Mouse (Mus musculus): ENCODE results near the gene Gm42372. TPM values are rescaled to one million over a fixed set of nuclear protein-coding genes. Genes with fewer than 3 reads are reported as not detected.

Gene Gm42372
- total RNA-seq, 2 experiments from 2014 or later, result 0.53 TPM; not detected in 1

- ATAC-seq (replicated peaks; ENCODE audit: low FRiP score, poor library complexity, severe bottlenecking), result peak; percentile 69
Observed at GRCm38 (mm10) chr7:17026710-17027587, 44.1 kb downstream of the Gm42372 start.

DNA sequence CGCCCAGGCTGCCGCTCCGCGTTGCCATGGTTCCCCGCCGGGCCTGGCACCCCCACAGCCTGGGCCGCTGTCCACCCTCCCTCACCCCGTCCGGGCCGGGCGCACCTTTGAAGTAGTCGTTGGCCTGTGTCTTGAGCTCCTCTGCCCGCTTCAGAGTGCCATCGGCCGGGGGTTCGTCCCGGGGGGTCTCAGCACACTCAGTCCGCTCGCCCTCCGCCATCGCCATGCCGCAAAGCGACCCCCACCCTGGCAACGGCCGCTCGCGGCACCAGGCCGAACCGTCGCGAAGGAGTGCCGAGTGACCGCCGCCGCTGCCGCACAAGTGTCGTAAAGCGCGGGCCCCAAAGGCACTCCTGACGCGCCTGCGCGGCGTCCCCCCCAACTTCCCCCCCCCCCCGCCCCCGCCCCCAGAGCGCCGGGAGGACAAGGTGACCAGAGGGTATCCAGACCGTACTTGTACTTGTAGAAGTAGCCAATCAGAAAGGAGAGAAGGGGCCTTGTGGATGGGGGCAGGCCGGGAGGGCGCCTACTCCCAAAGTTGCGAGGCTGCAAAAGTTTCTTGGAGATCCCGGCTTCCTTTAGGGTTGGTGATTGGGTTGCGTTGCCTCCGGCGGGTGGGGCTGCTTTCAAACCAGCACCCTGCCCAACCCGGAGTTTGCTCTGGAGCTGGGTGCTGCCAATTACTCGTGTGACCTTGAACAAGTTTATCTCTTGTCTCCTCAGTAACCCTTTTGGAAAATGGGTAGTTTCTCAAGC lies 44.9 kb downstream of the Gm42372 start, which contains the start of gene Ppp5c:
TSS of gene Ppp5c (minus strand) at position 337 of the 756 bp plus-strand sequence.
- peak; percentile 77 for ATAC-seq (replicated peaks; ENCODE audit: low FRiP score, poor library complexity, severe bottlenecking)

DNA sequence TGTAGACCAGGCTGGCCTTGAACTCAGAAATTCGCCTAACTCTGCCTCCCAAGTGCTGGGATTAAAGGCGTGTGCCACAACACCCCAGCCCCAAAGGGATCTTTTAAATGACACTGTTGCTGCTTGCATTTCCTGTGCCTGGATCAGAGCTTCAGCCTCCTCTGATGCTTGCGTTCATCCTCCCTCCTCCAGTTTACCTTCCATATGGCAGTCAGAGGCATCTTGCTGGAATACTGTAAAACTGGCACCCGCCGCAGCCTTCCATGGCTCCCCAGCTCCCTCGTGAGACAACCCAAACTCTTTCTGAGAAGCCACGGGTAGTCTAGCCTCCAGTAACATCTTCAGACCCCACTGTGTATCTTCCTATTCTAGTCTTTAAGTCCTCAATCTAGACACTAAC lies 46.0 kb downstream of the Gm42372 start:
- ATAC-seq (replicated peaks; ENCODE audit: low FRiP score, poor library complexity, severe bottlenecking), result no peak

DNA sequence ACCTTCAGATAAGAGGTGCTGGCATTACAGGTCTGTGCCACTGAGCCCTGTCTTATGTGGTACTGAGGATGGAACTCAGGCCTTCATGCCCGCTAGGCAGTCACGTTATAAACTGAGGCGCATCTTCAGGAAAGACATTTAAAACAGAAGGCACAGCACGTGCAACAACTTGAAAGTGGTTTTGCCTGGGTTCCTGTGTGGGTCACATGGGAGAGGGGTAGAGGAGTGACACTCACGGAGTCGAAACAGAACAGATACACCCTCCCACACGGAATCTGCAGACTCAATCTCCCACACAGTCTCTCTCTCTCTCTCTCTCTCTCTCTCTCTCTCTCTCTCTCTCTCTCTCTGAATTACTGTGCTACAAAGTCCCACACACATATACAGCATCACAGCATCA lies 47.4 kb downstream of the Gm42372 start:
- ATAC-seq (replicated peaks; ENCODE audit: low FRiP score, poor library complexity, severe bottlenecking), result no peak

Other genes with a start within 250 kb of the Gm42372 start
- 74.2 and 106 TPM in 2 replicates for gene Ap2s1, start 244.7 kb upstream of the Gm42372 start, total RNA-seq (2015; ENCODE audit: low replicate concordance)
- gene Ap2s1, start 244.7 kb upstream of the Gm42372 start, total RNA-seq (2017; ENCODE audit: low replicate concordance), result 27.9 and 47.0 TPM in 2 replicates
- gene Slc1a5, start 201.7 kb upstream of the Gm42372 start, total RNA-seq (2015; ENCODE audit: low replicate concordance), result 596 and 609 TPM in 2 replicates
- 412 and 455 TPM in 2 replicates for gene Slc1a5, start 201.7 kb upstream of the Gm42372 start, total RNA-seq (2017; ENCODE audit: low replicate concordance)
- 75.0 and 87.2 TPM in 2 replicates for gene Strn4, start 167.2 kb upstream of the Gm42372 start, total RNA-seq (2015; ENCODE audit: low replicate concordance)
- 76.9 and 128 TPM in 2 replicates for gene Strn4, start 167.2 kb upstream of the Gm42372 start, total RNA-seq (2017; ENCODE audit: low replicate concordance)
- 6.5 and 7.5 TPM in 2 replicates for gene Fkrp, start 166.4 kb upstream of the Gm42372 start, total RNA-seq (2015; ENCODE audit: low replicate concordance)
- gene Fkrp, start 166.4 kb upstream of the Gm42372 start, total RNA-seq (2017; ENCODE audit: low replicate concordance), result 4.9 and 19.6 TPM in 2 replicates
- 8.3 and 18.4 TPM in 2 replicates for gene Prkd2, start 140.2 kb upstream of the Gm42372 start, total RNA-seq (2015; ENCODE audit: low replicate concordance)
- 3.8 and 4.9 TPM in 2 replicates for gene Prkd2, start 140.2 kb upstream of the Gm42372 start, total RNA-seq (2017; ENCODE audit: low replicate concordance)
- gene Dact3, start 107.8 kb upstream of the Gm42372 start, total RNA-seq (2015; ENCODE audit: low replicate concordance), result not detected in 2 replicates
- gene Dact3, start 107.8 kb upstream of the Gm42372 start, total RNA-seq (2017; ENCODE audit: low replicate concordance), result not detected in 2 replicates
- gene Gng8, start 91.3 kb upstream of the Gm42372 start, total RNA-seq (2015; ENCODE audit: low replicate concordance), result not detected in 2 replicates
- gene Gng8, start 91.3 kb upstream of the Gm42372 start, total RNA-seq (2017; ENCODE audit: low replicate concordance), result not detected in 2 replicates
- 0.36 and 6.7 TPM in 2 replicates for gene Ptgir, start 76.6 kb upstream of the Gm42372 start, total RNA-seq (2015; ENCODE audit: low replicate concordance)
- gene Ptgir, start 76.6 kb upstream of the Gm42372 start, total RNA-seq (2017; ENCODE audit: low replicate concordance), result 1.9 and 2.0 TPM in 2 replicates
- gene Calm3, start 59.0 kb upstream of the Gm42372 start, total RNA-seq (2015; ENCODE audit: low replicate concordance), result 131 and 141 TPM in 2 replicates
- 258 and 325 TPM in 2 replicates for gene Calm3, start 59.0 kb upstream of the Gm42372 start, total RNA-seq (2017; ENCODE audit: low replicate concordance)
- not detected in 2 replicates for gene Pnmal2, start 38.4 kb upstream of the Gm42372 start, total RNA-seq (2015; ENCODE audit: low replicate concordance)
- not detected in 2 replicates for gene Pnmal2, start 38.4 kb upstream of the Gm42372 start, total RNA-seq (2017; ENCODE audit: low replicate concordance)
- not detected in 2 replicates for gene Pnmal1, start 23.4 kb upstream of the Gm42372 start, total RNA-seq (2015; ENCODE audit: low replicate concordance)
- not detected in 2 replicates for gene Pnmal1, start 23.4 kb upstream of the Gm42372 start, total RNA-seq (2017; ENCODE audit: low replicate concordance)
- not detected in 2 replicates for gene Ccdc8, start 9.6 kb downstream of the Gm42372 start, total RNA-seq (2015; ENCODE audit: low replicate concordance)
- not detected in 2 replicates for gene Ccdc8, start 9.6 kb downstream of the Gm42372 start, total RNA-seq (2017; ENCODE audit: low replicate concordance)
- gene Ppp5c, start 44.8 kb downstream of the Gm42372 start, total RNA-seq (2015; ENCODE audit: low replicate concordance), result 22.6 and 26.3 TPM in 2 replicates
- 20.7 and 20.9 TPM in 2 replicates for gene Ppp5c, start 44.8 kb downstream of the Gm42372 start, total RNA-seq (2017; ENCODE audit: low replicate concordance)
- gene Hif3a, start 79.3 kb downstream of the Gm42372 start, total RNA-seq (2015; ENCODE audit: low replicate concordance), result 1.4 TPM in 1 of 2 replicates, not detected in the other
- gene Hif3a, start 79.3 kb downstream of the Gm42372 start, total RNA-seq (2017; ENCODE audit: low replicate concordance), result 0.13 TPM in 1 of 2 replicates, not detected in the other
- gene Psg16, start 91.0 kb downstream of the Gm42372 start, total RNA-seq (2015; ENCODE audit: low replicate concordance), result 0.72 TPM in 1 of 2 replicates, not detected in the other
- not detected in 2 replicates for gene Psg16, start 91.0 kb downstream of the Gm42372 start, total RNA-seq (2017; ENCODE audit: low replicate concordance)
- not detected in 2 replicates for gene Ceacam3, start 167.2 kb downstream of the Gm42372 start, total RNA-seq (2015; ENCODE audit: low replicate concordance)
- not detected in 2 replicates for gene Ceacam3, start 167.2 kb downstream of the Gm42372 start, total RNA-seq (2017; ENCODE audit: low replicate concordance)
- gene Psg29, start 220.4 kb downstream of the Gm42372 start, total RNA-seq (2015; ENCODE audit: low replicate concordance), result not detected in 2 replicates
- not detected in 2 replicates for gene Psg29, start 220.4 kb downstream of the Gm42372 start, total RNA-seq (2017; ENCODE audit: low replicate concordance)

Data from erythroid progenitor cell, adult 5-6 weeks (primary cell).